Mouse (Mus musculus) layer of hippocampus, postnatal 25 days (tissue): ENCODE measurements around the gene Cdc14b. TPM values are rescaled to one million over a fixed set of nuclear protein-coding genes. Genes with fewer than 3 reads are reported as not detected.

Experiments
- total RNA-seq, 2 experiments: library from RNA; stranded (reverse); gene quantifications; 2 replicates each; pipeline ENCODE4 v1.2.3; 2021

Cdc14b gene
- total RNA-seq, 2 experiments from 2014 or later: 6.9 to 7.2 TPM

Other genes with a start within 250 kb of the Cdc14b start
- gene Hsd17b3, start 186.1 kb downstream of the Cdc14b start, total RNA-seq: not detected
- gene Slc35d2, start 145.9 kb downstream of the Cdc14b start, total RNA-seq: 1 to 10 TPM in 1 of 2 experiments, under 1 TPM in 1; 0.69 to 1.0 TPM
- gene Zfp367, start 122.1 kb downstream of the Cdc14b start, total RNA-seq: 10 to 100 TPM; 12.6 to 15.9 TPM
- gene Habp4, start 113.5 kb downstream of the Cdc14b start, total RNA-seq: 100 to 1,000 TPM; 145 to 153 TPM
- 10 to 100 TPM; 13.1 to 14.4 TPM for gene Aaed1, start 37.4 kb upstream of the Cdc14b start, total RNA-seq
- gene Ctsl, start 95.6 kb upstream of the Cdc14b start, total RNA-seq: 100 to 1,000 TPM; 119 to 130 TPM
- 10 to 100 TPM; 10.2 to 10.5 TPM for gene Cdk20, start 157.0 kb upstream of the Cdc14b start, total RNA-seq
- not detected for gene Fam240b, start 222.5 kb upstream of the Cdc14b start, total RNA-seq